Mouse (Mus musculus): ENCODE measurements around the gene Ap3s2.

The Ap3s2 gene

GRCm38 (mm10) chr7:79920344-79920983 is at the start of gene Ap3s2:
Gene Ap3s2, minus strand, starts transcription at chr7:79920649.
- DNase-seq, result peak; percentile 93 to 95

DNA sequence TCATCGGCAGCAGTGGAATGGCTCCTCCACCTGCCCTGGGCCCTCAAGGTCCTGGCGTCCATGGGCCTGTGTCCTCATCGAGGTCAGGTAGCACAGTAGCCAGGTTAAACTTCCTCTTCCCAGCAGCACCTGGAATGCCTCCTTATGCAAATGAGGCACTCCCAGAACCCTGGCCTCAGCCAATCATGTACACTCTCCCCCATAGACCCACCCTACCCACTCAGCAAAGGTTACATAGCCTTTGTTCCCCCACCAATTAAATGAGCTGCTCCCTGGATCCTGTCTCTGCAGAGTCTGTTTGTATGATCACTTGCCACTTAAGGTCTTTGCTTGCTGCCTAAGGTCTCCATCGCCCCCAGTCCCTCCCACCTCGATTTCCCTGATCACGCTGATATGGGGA is 47.9 kb upstream of the Ap3s2 start:
- no peak for DNase-seq

GRCm38 (mm10) chr7:79961600-79961999 is 41.2 kb upstream of the Ap3s2 start:
- no peak for DNase-seq

DNA sequence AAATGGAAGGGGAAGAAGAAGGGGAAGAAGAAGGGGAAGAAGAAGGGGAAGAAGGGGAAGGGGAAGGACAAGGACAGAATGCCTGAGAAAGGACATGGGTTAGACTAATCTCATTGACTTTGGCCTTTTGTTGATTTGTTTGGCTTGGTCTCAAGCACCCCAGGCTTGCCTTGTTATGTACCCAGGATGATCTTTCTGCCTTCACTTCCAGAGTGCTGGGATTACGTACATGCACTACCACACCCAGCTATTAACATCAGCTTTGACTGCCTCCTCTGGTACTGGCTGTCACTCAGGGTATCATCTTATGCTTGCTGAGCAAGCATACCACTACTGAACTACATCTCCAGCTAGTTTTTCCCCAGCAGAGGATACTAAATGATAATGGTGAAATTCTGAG is 35.7 kb upstream of the Ap3s2 start:
- no peak for DNase-seq

- no peak for DNase-seq
Observed at GRCm38 (mm10) chr7:79954890-79955289, 34.4 kb upstream of the Ap3s2 start.

DNA sequence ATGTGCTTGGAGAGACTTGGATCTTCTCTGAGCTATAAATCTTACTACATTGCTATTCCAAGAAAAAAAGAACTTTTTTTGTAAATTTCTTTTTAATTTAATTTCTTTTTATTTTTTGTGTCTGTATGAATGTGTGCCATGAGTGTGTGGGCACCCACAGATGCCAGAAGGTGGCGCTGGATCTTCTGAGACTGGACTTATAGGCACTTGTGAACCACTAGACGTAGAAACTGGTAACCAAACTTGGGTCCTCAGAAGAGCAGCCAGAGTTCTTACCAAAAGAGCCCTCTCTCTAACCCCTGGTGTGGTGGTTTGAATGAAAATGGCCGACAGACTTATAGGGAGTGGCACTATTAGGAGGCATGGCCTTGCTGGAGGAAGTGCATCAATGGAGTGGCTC is 30.6 kb upstream of the Ap3s2 start:
- DNase-seq, result no peak

GRCm38 (mm10) chr7:79950236-79950635 is 29.8 kb upstream of the Ap3s2 start:
- DNase-seq, result no peak

- DNase-seq, result peak in 1 of 2 experiments; percentile 35
Observed at GRCm38 (mm10) chr7:79935511-79936205, 15.2 kb upstream of the Ap3s2 start.

DNA sequence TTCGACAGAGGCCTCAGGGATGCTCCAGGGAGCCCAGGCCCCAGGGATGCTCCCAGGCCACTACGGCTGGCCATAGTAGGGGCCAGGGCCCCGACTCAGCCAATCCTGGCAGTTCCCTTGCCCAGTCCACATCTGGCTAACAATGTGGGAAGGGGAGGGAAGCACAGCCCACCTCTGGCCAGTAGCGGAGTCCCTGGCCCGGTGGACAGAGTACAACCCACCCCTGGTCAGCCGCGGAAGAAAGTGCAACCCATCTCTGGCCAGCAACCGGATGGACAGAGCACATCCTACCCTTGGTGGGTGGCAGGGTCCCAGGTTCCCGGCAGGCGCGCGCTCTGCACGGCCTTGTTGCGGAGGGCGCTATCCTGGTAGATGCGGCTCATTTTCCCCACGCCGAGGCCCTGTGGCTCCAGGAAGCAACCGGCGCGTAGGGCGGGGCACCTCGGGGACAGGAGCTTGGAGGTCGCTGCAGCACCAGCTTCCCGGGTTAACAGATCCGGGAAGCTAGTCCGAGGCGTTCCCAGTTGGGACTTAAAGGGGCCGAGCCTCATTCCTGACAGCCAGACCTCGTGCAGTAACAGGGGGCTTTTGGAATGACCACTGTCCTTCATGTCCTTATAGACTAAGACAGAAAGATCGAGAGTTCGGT is 14.5 kb upstream of the Ap3s2 start, which contains the start of gene Arpin:
TSS of gene Arpin (minus strand) at position 498 of the 649 bp plus-strand sequence.
- peak; percentile 75 to 76 for DNase-seq

DNA sequence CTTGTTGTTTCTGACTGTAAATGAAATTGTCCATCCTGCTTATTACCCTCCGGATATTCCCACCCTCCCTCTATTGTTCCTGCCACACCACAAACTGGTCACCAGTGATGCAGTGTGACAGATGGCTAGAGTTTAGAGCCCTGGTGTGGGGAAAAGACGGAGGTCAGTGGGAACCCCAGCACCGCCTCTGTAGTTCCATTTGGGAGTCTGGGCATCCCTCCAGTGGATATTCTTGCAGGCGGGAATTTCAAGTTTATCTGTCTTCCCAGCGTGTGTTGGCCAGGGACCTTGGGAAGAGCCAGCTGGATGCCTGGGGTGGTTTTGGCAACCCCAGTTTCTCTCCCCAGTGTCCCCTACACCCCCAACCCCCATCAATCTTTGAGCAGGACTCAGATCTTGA is 14.0 kb upstream of the Ap3s2 start:
- DNase-seq, result peak; percentile 64 to 77

GRCm38 (mm10) chr7:79928516-79929052 is 8.1 kb upstream of the Ap3s2 start:
- DNase-seq, result peak; percentile 45 to 55

- peak; percentile 24 to 29 for DNase-seq
Observed at GRCm38 (mm10) chr7:79914556-79914955, 5.9 kb downstream of the Ap3s2 start.

DNA sequence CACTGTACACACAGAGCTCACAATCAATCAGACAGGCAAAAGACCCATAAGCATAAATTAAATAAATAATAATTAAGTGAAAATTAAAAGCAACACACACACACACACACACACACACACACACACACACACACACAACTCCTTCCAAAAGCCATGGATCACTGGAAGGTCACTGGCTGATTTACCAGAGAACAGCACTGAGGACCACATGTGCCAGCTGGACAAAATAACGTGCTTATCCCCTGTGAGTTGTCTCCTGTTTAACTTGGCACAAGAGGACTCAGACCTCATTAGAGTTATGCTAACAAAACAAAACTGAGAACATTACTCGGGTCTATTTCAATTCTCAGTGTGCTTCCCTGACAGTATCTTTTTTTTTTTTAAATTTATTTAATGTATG is 13.1 kb downstream of the Ap3s2 start:
- DNase-seq, result no peak

DNA sequence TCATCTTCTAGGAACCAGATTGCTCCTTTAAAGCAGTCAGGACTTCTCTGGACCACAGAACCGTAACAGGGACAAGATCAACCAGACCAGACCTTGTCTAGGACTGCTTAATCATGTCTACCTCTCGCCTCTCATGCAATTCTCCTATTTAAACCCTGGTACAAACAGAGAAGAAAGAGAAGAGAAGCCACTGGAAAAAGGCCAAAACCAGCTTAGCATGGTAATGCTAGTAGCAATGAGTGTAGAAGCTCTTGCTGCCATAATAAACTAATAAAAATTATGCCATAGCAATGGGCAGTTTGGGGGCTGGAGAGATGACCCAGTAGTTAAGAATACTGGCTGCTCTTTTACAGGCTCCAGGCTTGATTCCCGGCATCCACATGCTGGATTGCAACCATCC is 13.5 kb downstream of the Ap3s2 start:
- no peak for DNase-seq

GRCm38 (mm10) chr7:79905193-79905592 is 15.3 kb downstream of the Ap3s2 start:
- no peak for DNase-seq

DNA sequence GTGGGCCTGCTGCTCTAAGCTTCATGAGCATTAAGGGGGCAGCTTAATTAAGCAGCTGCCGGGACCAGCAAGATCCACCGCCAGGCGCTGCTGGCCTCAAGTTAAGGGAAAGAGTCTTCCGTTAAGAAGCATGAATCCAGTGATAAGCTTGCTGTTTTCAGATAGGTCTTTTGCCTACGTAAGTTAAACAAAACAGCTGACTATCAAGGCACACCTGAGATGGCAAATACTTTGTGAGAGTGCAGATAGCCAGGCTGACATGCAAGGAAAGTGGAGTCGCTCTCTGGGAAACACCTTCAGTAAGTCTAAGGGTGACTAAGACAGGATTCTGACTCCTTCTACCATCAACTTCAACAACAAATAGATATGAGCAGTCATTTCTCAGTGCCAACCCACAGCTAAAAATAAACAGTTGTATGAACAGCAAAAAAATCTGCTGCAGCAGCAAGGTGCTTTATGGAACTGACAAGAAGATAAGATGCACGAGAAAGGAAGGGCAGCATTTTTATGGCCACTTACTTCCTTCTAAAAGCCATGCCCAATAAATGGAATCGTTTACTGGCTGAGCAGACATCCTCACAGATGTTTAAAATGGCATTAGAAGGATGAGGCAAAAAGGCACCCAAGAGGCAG is 17.2 kb downstream of the Ap3s2 start:
- DNase-seq, result no peak

- no peak for DNase-seq
Observed at GRCm38 (mm10) chr7:79900753-79901152, 19.7 kb downstream of the Ap3s2 start.

- no peak for DNase-seq
Observed at GRCm38 (mm10) chr7:79895225-79895624, 25.2 kb downstream of the Ap3s2 start.

- DNase-seq, result no peak
Observed at GRCm38 (mm10) chr7:79894790-79895189, 25.7 kb downstream of the Ap3s2 start.

GRCm38 (mm10) chr7:79892576-79893428 is 27.6 kb downstream of the Ap3s2 start:
- no peak for DNase-seq

GRCm38 (mm10) chr7:79890436-79891221 is 29.8 kb downstream of the Ap3s2 start:
- DNase-seq, result no peak
